Mouse (Mus musculus) frontal cortex, adult (tissue): ENCODE results near the gene Tmem52b.

Experiments
- ATAC-seq: cut with Nextera tagmentation; 2 replicates; pipeline ENCODE4 v1.9.2; 2017; ENCODE audit warnings: mild to moderate bottlenecking, moderate library complexity, mixed read lengths; ENCODE audit not compliant: low TSS enrichment

Tmem52b gene

GRCm38 (mm10) chr6:129530261-129530660 is 17.9 kb downstream of the Tmem52b start:
- no peak for ATAC-seq

GRCm38 (mm10) chr6:129532556-129532941 is 20.2 kb downstream of the Tmem52b start:
- ATAC-seq = peak; percentile 2; the same call in 1 of the 2 replicates

DNA sequence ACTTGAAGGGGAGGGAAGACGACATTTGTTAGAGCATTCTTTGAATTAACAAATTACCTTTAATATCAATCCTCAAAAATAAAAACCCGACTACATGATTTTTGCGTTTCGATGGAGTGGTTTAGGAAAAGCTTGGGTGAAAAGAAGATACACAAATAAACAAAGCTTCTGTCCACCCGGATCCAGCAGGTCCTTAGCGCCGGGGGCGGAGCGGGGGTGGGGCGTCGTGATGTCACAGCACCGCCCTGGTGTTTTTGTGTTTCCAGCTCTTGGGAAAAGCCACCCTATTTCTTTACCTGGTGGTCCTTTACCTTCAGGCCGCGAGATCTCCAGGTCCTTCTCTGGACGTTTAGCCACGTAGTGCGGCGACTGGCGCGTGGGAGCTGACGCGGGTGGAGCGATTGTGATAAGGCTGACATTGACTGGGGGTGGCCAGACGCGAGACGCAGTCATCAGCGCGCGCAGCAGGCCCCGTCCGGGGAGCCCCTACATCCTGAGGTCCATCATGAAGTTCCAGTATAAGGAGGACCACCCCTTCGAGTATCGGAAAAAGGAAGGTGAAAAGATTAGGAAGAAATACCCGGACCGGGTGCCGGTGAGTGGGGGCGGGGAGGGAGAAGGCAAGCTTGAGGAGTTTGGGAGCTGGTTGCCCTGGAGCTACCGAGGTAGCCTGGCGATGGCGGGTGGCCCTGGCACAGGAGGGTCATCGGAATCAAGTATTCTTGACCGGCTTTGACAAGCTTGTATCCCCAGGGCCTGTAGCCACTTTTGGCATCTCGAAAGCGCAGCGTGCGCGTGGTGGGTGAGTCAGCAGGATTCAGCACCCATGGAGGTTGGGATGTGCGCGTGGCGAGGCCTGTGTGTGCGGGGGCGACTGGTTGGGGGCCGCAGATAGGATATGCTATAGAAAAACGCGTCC is 20.8 kb downstream of the Tmem52b start, which contains the start of gene Gabarapl1:
Gene Gabarapl1 (plus strand): TSS at position 219 of the 919 bp plus-strand sequence.
- peak; percentile 76 for ATAC-seq

DNA sequence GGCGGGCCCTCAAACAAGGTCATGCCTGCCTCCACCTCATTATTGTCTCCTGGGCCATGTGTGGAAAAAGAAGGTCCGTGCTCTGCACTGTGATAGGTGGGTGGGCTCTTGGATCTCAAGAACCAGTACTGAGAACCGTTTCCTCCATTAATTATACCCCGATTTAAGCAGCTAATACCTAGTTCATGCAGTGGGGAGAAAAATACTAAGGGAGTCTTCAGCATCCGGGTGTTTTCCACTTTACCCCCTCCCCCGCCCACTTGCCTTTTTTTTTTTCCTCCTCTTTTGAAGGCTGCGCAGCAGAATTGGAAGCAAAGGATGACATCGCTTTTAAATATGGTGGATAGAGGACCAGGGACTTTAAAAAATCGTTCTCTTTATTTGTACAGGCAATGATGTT is 21.7 kb downstream of the Tmem52b start:
- ATAC-seq = peak; percentile 28; the same call in 1 of the 2 replicates

GRCm38 (mm10) chr6:129534627-129535190 is 22.4 kb downstream of the Tmem52b start:
- ATAC-seq = no peak

- ATAC-seq = no peak
Measured at GRCm38 (mm10) chr6:129535723-129536122, 23.4 kb downstream of the Tmem52b start.

DNA sequence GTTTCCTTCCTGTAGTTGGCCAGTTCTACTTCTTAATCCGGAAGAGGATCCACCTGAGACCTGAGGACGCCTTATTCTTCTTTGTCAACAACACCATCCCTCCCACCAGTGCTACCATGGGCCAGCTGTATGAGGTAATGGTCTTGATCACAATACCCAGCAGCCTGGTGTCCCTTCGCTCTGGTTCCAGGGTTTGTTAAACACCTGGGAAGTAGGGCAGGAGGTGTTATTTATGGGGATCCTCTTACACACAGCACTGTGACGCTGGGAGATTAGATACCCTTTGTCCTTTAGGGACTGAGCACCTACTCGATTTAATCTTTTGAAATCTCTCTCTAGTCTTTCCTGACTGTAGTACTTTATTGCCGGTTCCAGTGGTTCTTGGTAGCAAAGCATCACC is 26.2 kb downstream of the Tmem52b start:
- no peak for ATAC-seq

GRCm38 (mm10) chr6:129541931-129542330 is 29.6 kb downstream of the Tmem52b start:
- no peak for ATAC-seq

DNA sequence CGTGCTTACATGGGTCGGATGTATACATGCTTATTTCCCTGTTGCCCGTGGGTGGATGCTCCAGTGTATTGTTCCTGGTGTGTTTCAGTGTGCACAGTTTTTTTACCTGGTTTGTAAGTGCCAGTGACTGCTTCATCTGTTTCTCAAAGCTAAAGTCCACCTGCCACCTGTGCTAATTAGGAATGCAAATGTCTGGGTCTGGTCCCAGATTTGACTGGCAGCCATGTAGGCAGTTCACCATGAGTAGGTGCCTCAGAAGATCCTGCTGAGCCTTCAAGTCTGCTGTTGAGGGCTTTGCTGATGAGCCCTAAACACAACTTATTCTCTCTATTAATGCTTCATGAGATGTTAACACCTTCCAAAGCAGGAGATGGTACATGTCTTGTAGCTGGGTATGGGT is 30.2 kb downstream of the Tmem52b start:
- ATAC-seq = peak; percentile 14

- peak; percentile 68 for ATAC-seq
Measured at GRCm38 (mm10) chr6:129543709-129544606, 31.6 kb downstream of the Tmem52b start.

GRCm38 (mm10) chr6:129547277-129547676 is 34.9 kb downstream of the Tmem52b start:
- ATAC-seq = no peak

- no peak for ATAC-seq
Measured at GRCm38 (mm10) chr6:129548009-129548408, 35.7 kb downstream of the Tmem52b start.

DNA sequence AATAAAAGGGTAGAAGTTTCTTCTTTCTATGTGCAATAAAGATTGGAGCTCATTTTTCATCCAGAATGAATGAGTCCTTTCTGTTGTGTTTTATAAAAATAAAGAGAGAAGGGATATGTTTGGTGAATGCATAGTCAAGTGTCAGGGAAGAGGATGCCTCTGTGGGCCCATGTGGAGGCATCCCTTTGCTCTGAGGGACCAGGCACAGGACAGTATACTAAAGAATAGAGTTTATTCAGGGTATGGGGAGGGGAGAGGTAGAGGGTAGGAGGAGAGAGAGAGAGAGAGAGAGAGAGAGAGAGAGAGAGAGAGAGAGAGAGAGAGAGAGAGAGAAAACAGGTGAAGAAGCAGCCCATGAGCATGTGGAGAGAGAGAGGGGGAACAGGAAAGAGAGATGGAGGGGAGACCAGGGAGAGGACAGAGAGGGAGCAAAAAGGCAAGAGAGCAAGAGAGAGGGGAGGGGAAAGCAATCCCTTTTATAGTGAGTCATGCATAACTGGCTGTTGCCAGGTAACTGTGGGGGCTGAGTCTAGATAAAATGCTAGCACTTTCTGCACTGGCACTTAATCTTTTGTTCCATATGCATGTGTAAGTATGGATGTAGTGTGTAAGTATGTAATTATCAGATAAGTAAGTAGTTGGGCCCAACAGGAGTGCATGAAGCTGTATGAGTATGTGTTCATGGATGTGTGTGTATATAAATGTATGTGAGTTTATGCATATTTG is 45.1 kb downstream of the Tmem52b start:
- ATAC-seq = no peak

DNA sequence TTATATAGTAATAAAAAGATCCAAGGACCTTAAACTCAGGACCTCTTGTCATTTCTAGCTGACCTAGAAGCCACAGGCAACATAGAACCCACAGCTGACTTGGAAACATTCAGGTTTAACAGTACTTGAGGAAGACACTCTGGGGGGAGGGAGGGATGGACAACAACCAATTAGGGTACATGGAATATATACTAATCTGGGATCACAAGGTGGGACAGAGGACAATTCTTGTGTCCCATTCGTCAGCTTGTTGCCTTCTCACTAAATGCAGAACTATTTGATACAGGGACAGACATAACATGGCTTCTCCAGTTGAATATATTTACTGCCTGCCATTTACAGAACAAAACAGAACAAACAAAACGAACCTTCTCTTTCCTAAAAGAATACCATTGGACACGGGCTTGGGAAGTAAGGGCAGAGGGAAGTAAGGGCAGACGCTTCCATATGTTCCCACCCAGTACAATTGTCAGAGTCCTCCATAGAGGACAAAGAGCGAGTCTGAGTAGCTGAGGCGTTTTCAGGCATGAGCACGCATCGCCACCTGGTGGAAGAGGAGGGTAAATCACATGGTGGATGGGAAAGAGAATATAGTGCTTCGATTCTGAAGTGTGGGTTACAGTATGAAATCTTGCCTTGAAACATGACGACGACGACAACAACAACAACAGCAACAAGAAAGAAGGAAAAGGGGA is 46.7 kb downstream of the Tmem52b start:
- peak; percentile 100 for ATAC-seq

- ATAC-seq = peak; percentile 17; the same call in 1 of the 2 replicates
Measured at GRCm38 (mm10) chr6:129559641-129560027, 47.3 kb downstream of the Tmem52b start.

- ATAC-seq = no peak
Measured at GRCm38 (mm10) chr6:129565257-129565656, 52.9 kb downstream of the Tmem52b start.
